Mouse (Mus musculus): ENCODE results near the gene Flrt1.

DNA sequence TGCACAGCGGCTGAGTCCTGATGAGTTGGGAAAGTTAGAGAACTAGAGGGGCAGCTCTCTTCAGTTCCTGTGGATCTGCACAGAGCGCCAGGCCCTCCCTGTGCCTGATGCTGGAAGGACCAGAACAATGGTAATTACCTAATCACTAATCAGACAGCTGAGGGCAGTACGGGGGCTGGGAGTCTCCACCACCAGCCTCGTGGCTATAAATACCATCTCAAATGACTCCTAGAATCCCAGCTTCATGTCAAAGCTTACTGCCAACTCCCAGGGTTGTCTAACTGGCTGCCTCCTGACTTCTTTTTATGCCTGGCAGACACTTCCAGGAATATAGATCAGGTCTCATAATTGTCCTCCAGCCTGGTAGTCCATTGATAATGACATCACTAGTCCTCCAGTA, 60.8 kb downstream of the Flrt1 start:
- TF ChIP-seq POLR2A (IDR thresholded peaks at IDR 0.05; ENCODE audit: borderline replicate concordance, insufficient read depth, low read length): no peak
- no peak for TF ChIP-seq CTCF (IDR thresholded peaks at IDR 0.05; ENCODE audit: borderline replicate concordance, insufficient read depth, low read depth, low read length)

Measured in cerebellum, adult 2 months (tissue).